Mouse (Mus musculus): ENCODE results near the gene Ints5. TPM values are rescaled to one million over a fixed set of nuclear protein-coding genes. Genes with fewer than 3 reads are reported as not detected.

Gene Ints5
- polyA plus RNA-seq, 1 experiment from 2014 or later, result 47.3 TPM

DNA sequence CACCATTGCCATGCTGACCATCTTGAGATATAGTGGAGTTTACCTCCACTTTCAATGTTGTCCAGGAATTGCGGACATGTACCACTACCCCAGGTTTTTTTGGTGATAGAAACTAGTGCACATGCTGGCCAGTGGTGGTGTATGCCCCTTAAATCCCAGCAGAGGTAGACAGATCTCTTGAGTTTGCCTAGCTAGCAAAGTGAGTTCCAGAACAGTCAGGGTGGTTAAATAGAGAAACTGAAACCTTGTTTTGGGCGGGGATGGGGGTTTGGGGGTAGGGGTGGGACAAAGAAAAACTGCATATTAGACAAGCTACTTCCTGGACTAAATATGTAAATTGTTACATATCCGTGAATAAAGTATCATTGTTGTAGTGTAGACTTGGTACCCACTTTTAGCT is 26.2 kb downstream of the Ints5 start:
- H3K4me3 ChIP-seq, result no peak overlapping the region
- no peak overlapping the region for H3K9ac ChIP-seq
- peaks cover 13% of the 10 kb centered on the region for H3K4me1 ChIP-seq
- 95% methylated on average over 3 of the region's 3 CpGs for WGBS
- ATAC-seq (ENCODE audit: low FRiP score, low read depth), result no peak
- H3K27me3 ChIP-seq (replicated peaks), result no peaks in the 10 kb centered on the region
- no peak overlapping the region for H3K27ac ChIP-seq
- no peaks in the 10 kb centered on the region for H3K9me3 ChIP-seq
- H3K4me2 ChIP-seq (replicated peaks), result no peak overlapping the region
- peaks cover 34% of the 10 kb centered on the region for H3K36me3 ChIP-seq

DNA sequence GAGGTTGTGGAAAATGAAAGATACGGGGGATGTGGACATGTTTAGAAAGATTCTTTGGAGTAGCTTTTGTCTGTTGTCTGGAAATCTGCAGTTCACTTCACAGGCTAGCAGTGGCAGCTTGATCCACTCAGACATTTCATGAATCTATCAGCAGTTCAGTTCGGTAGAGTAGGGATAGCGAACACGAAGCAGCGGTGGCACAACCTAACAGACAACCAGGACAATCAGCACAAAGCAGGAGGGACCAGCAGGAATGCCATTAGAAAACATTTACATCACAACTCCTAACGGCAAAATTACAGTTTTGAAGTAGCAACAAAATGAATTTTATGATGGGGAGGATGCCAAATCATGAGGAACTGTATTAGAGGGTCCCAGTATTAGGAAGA is 26.9 kb downstream of the Ints5 start:
- H3K36me3 ChIP-seq, result peaks cover 28% of the 10 kb centered on the region
- H3K27ac ChIP-seq, result 0 out of 2 replicates have a peak overlapping the region, but pooled peaks have one; percentile 75
- ATAC-seq (ENCODE audit: low FRiP score, low read depth), result no peak
- H3K27me3 ChIP-seq (replicated peaks), result no peaks in the 10 kb centered on the region
- peak overlapping the region; percentile 83 for H3K4me3 ChIP-seq
- peaks cover 13% of the 10 kb centered on the region for H3K4me1 ChIP-seq
- H3K4me2 ChIP-seq (replicated peaks), result peak overlapping the region; percentile 71
- H3K9ac ChIP-seq, result no peak overlapping the region; the same call in 1 of the 2 replicates
- WGBS, result 54% methylated on average over 6 of the region's 6 CpGs
- no peaks in the 10 kb centered on the region for H3K9me3 ChIP-seq

DNA sequence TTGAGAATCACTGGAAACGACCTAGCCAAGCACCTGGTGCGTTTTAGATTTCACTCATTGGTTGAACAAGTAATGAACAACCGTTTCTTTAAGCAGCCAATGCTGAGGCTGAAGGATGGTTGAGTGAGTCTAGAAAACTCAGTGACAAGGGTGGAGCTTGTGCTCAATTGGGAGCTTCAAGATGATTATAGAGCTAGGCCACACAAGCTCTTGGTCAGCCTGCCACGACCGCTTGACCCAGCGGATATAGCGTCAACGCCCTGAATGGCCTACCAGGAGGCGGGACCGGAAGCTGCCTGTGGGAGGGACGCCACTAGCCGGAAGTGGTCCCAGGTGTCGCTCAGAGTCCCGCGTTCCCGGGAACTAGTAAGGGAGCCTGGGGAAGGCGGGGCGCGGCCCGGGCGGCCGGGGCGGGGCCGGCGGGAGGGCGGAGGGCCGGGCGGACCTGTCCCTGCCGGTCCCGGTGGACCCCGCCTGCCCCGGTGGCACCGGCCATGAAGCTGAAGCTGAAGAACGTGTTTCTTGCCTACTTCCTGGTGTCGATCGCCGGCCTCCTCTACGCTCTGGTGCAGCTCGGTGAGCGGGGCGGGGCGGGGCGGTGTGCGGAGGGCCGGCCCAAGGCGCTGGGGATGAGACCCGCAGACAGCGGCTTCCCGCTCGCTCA is 27.4 kb downstream of the Ints5 start, which contains the start of gene B3gat3:
Gene B3gat3 (plus strand): TSS at position 302 of the 664 bp plus-strand sequence.
- H3K4me3 ChIP-seq, result peak within 1 kb of the TSS; percentile 83

DNA sequence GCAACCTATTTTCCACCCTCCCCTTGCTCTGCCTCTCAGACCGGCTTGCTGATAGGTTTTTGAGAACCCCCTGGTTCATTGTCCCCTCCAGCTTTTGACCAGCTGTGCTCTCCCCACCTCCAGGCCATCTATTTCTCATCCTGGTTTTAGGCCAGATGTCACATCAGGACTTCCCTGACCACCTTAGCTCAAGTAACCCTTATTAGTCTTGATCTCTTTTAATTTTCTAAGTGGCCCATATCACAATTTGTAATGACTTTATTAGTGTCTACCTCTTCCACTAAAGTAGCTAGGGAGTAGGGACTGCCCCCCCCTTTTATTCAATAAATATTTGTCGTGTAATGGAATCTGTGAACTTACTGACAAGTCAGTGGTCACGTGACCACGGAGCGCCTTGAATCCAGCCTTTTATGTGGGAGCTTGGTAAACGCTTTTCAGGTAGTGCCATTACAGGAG is 28.1 kb downstream of the Ints5 start:
- H3K9me3 ChIP-seq, result no peaks in the 10 kb centered on the region
- peaks cover 21% of the 10 kb centered on the region for H3K36me3 ChIP-seq
- ATAC-seq (ENCODE audit: low FRiP score, low read depth), result no peak
- H3K4me3 ChIP-seq, result peak overlapping the region; percentile 83
- WGBS, result 4% methylated on average over 6 of the region's 6 CpGs
- H3K9ac ChIP-seq, result peak overlapping the region; percentile 81
- H3K27ac ChIP-seq, result peak overlapping the region; percentile 75
- H3K27me3 ChIP-seq (replicated peaks), result no peaks in the 10 kb centered on the region
- H3K4me2 ChIP-seq (replicated peaks), result peak overlapping the region; percentile 71
- H3K4me1 ChIP-seq, result peaks cover 13% of the 10 kb centered on the region

More for the DNA sequence above, 27.4 kb downstream of the Ints5 start, which contains the start of gene B3gat3:
- WGBS, result 2% methylated on average over 50 of the region's 50 CpGs
- Histone ChIP-seq H3K9me3 (no peaks in the 10 kb centered on the region), H3K27ac (peak within 1 kb of the TSS; percentile 75), H3K36me3 (peaks cover 22% of the 10 kb centered on the region), H3K9ac (peak within 1 kb of the TSS; percentile 81), H3K4me2 (replicated peaks) (peak within 1 kb of the TSS; percentile 71), H3K4me1 (peaks cover 13% of the 10 kb centered on the region), H3K27me3 (replicated peaks) (no peaks in the 10 kb centered on the region)
- ATAC-seq (ENCODE audit: low FRiP score, low read depth), result peak; percentile 97

DNA sequence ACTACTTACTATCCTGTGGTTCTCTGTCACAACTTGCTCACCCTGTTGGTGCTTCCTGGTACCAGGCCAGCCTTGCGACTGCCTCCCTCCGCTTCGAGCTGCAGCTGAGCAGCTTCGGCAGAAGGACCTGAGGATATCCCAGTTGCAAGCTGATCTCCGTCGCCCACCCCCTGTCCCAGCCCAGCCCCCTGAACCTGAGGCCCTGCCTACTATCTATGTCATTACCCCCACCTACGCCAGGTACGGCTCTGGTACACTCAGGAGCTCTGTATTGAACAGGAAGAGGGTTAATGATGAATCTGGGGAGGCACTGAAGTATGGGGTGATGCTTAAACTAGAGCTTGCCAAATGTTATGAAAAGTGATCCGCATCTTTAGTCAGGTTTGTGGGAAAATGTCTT is 28.9 kb downstream of the Ints5 start:
- no peaks in the 10 kb centered on the region for H3K9me3 ChIP-seq
- H3K27me3 ChIP-seq (replicated peaks), result no peaks in the 10 kb centered on the region
- H3K36me3 ChIP-seq, result peaks cover 21% of the 10 kb centered on the region
- peaks cover 13% of the 10 kb centered on the region for H3K4me1 ChIP-seq
- 0 out of 2 replicates have a peak overlapping the region, but pooled peaks have one; percentile 3 for H3K4me3 ChIP-seq
- H3K4me2 ChIP-seq (replicated peaks), result peak overlapping the region; percentile 71
- no peak overlapping the region for H3K27ac ChIP-seq
- 0 out of 2 replicates have a peak overlapping the region, but pooled peaks have one; percentile 81 for H3K9ac ChIP-seq
- no peak for ATAC-seq (ENCODE audit: low FRiP score, low read depth)
- WGBS, result 86% methylated on average over 9 of the region's 9 CpGs

DNA sequence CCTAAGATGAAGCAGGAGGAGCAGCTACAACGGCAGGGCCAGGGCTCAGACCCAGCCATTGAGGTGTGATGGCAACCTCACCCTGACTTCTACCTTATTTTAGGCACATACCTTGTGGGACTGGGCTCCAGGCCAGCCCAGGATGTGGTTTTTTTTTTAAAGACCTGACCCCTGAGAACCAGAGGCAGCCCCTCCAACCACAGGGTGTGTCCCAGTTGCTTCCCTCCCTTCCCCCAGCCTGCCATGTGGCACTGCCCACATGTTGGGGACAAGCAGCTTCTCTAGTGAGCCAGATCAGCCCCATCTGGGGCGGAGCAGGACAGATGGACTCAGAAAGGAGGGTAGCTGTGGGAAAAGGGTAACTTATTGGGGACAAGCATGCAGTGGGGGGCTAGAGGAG is 34.0 kb downstream of the Ints5 start:
- Histone ChIP-seq H3K9ac (no peak overlapping the region), H3K4me3 (no peak overlapping the region), H3K9me3 (no peaks in the 10 kb centered on the region), H3K27me3 (replicated peaks) (no peaks in the 10 kb centered on the region), H3K4me1 (peaks cover 21% of the 10 kb centered on the region), H3K4me2 (replicated peaks) (no peak overlapping the region), H3K27ac (no peak overlapping the region), H3K36me3 (peaks cover 28% of the 10 kb centered on the region)
- WGBS, result 84% methylated on average over 2 of the region's 2 CpGs
- ATAC-seq (ENCODE audit: low FRiP score, low read depth), result no peak

DNA sequence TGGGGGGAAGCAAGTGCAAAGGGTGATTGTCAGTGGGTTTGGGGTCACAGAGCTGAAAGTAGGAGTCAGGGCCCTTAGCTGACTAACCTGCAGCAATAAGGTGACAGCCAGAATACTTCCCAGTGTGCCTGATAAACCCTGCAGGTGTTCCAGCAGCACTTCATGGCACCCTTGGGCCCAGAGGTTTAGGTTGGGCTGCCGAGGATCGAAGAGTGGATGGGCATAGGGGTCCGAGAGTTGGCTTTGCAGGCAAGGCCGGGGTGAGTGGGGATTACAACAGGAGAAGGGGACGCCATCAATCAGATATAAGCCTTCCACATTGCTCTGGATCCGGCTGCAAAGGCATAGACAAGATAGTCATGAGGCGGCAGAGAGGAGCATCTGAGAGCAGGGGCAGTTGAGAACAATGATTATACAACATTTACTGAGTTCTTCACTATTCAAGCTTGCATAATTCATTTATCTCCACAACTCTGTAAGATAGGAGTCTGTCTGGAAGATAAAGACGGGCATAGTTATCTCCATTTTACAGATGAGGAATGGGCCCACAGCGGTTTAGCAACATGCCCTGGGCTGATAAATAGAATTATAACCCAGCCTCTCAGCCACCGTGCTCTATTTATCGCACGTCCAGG is 35.2 kb downstream of the Ints5 start:
- WGBS, result 91% methylated on average over 12 of the region's 12 CpGs

DNA sequence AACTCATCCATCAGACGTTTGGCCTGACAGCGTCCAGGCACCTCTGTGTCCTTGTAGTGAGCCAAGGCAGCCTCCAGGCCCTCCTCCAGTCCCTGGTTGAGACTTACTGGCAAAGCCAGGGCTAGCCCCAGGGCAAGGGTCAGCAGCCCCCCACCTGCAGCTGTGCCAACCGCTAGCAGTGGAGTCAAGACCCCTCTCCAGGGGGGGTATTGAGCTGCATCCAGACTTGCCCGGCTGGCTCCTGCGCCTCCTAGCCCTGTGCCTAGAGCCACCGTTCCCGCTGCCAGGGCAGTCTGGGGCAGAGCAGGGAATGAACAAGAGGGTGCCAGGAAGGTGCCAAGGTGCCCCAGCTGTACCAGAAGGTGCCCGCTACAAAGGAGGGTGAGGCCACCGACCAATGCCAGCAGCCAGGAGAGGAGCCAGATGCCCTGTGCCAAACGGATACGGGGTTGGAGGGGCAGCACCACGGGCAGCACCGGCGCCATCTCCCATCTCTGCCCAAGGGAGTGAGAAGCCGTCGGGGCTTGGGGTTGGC is 36.0 kb downstream of the Ints5 start:
- peak overlapping the region; percentile 84 for H3K4me2 ChIP-seq (replicated peaks)
- H3K36me3 ChIP-seq, result peaks cover 31% of the 10 kb centered on the region
- no peaks in the 10 kb centered on the region for H3K27me3 ChIP-seq (replicated peaks)
- peak; percentile 31; the same call in 1 of the 2 replicates for ATAC-seq (ENCODE audit: low FRiP score, low read depth)
- H3K27ac ChIP-seq, result no peak overlapping the region
- H3K4me3 ChIP-seq, result peak overlapping the region; percentile 59
- WGBS, result 22% methylated on average over 16 of the region's 16 CpGs
- peaks cover 20% of the 10 kb centered on the region for H3K4me1 ChIP-seq
- 0 out of 2 replicates have a peak overlapping the region, but pooled peaks have one; percentile 72 for H3K9ac ChIP-seq
- no peaks in the 10 kb centered on the region for H3K9me3 ChIP-seq

More for the DNA sequence above, 35.2 kb downstream of the Ints5 start:
- Histone ChIP-seq H3K4me3 (no peak overlapping the region), H3K4me1 (peaks cover 20% of the 10 kb centered on the region), H3K36me3 (peaks cover 26% of the 10 kb centered on the region), H3K9me3 (no peaks in the 10 kb centered on the region), H3K9ac (no peak overlapping the region), H3K27me3 (replicated peaks) (no peaks in the 10 kb centered on the region), H3K4me2 (replicated peaks) (no peak overlapping the region), H3K27ac (no peak overlapping the region)
- no peak for ATAC-seq (ENCODE audit: low FRiP score, low read depth)

DNA sequence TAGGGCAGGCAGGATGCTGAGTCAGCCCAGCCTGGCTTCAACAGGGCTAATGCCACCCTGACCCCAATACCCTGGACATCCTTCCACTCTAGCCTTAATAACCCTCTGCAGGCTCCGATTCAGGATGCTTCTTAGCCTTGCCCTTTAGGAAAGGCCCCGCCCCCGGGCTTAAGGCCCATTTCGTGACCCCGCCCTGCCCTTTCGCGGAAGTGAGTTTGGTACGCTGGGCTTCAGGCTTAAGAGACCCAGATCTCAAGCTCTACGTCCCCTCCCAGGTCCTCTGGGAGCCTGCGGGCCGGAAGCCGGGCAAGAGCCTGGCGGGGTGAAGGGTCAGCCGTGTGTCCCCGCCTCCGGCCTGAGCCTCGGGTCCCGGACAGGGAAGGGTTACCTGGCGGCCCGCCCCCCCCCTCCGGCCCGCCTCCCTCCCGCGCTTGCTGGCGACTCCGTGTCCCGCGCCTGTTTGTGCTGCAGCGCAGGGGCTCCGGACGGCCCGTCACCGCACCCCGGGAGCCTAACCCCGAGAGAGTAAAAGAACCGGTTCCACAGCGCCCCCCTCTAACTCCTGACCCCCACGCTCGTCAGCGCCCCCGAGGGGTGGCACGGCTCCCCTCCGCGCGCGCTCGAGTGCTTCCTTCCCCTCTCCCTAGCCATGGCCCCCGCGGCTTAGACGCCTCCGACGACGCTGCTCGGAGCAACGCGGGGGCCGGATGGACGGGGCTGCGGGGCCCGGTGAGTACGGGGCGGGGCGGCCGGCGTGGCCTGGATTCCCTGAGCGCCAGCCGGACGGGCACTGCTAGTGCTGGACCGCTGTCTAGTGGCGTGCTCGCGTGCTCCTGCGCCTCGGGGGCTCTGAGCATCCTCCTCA is 36.7 kb downstream of the Ints5 start, which contains the start of the genes Rom1 and Eml3:
Gene Rom1 (minus strand): TSS at position 133 of the 865 bp plus-strand sequence.
Gene Eml3 (plus strand): TSS at position 329 of the 865 bp plus-strand sequence.
- peaks cover 34% of the 10 kb centered on the region for H3K36me3 ChIP-seq
- WGBS, result under 1% methylated on average over 70 of the region's 74 CpGs
- peak within 1 kb of the TSS; percentile 72 for H3K9ac ChIP-seq
- ATAC-seq (ENCODE audit: low FRiP score, low read depth), result peak; percentile 67
- no peak within 1 kb of the TSS for H3K27ac ChIP-seq
- H3K4me1 ChIP-seq, result peaks cover 20% of the 10 kb centered on the region
- no peaks in the 10 kb centered on the region for H3K27me3 ChIP-seq (replicated peaks)
- peak within 1 kb of the TSS; percentile 84 for H3K4me2 ChIP-seq (replicated peaks)
- no peaks in the 10 kb centered on the region for H3K9me3 ChIP-seq
- H3K4me3 ChIP-seq, result peak within 1 kb of the TSS; percentile 59

DNA sequence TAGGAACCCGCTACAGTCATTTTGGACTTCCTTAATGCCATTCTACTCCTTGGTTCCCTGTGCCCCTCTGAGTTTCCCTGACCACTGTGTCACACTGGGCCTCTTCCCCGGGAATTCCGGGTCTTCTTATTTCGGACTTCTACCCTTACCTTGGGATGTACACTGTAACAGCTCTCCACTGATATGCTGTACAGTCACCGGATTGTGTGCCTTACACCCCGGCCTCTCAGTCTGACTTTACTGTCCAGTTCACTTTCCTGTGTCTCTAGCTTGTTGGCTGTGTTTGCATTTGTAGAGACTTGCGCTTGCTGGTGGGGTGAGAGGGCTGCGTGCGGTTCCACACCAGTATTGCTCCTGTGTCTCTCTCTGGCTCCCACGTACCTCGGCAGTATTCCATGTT is 37.3 kb downstream of the Ints5 start:
- H3K27me3 ChIP-seq (replicated peaks), result no peaks in the 10 kb centered on the region
- peak overlapping the region; percentile 72 for H3K9ac ChIP-seq
- 16% methylated on average over 11 of the region's 11 CpGs for WGBS
- no peak overlapping the region for H3K27ac ChIP-seq
- peaks cover 20% of the 10 kb centered on the region for H3K4me1 ChIP-seq
- ATAC-seq (ENCODE audit: low FRiP score, low read depth), result peak; percentile 13; the same call in 1 of the 2 replicates
- H3K4me3 ChIP-seq, result peak overlapping the region; percentile 59
- peaks cover 34% of the 10 kb centered on the region for H3K36me3 ChIP-seq
- no peaks in the 10 kb centered on the region for H3K9me3 ChIP-seq
- H3K4me2 ChIP-seq (replicated peaks), result peak overlapping the region; percentile 84

DNA sequence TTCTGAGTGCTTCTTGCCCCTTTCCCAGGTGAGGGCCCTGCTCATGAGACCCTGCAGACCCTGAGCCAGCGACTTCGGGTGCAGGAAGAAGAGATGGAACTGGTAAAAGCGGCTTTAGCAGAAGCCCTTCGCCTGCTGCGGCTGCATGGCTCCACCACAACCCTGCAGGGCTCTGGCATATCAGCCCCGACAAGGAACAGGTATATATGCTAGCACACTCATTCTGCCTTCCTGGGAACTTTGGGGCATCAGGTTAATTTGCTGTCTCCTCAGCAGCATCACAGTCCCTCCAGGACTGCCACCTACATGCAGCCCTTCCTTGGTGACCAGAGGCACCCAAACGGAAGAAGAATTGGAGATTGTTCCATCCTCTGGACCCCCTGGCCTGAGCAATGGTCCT is 38.0 kb downstream of the Ints5 start:
- H3K36me3 ChIP-seq, result peaks cover 29% of the 10 kb centered on the region
- peak overlapping the region; percentile 84 for H3K4me2 ChIP-seq (replicated peaks)

More for the DNA sequence above, 38.0 kb downstream of the Ints5 start:
- Histone ChIP-seq H3K9ac (no peak overlapping the region), H3K27me3 (replicated peaks) (no peaks in the 10 kb centered on the region), H3K4me3 (no peak overlapping the region; the same call in 1 of the 2 replicates), H3K27ac (no peak overlapping the region), H3K4me1 (peaks cover 20% of the 10 kb centered on the region), H3K9me3 (no peaks in the 10 kb centered on the region)
- no peak for ATAC-seq (ENCODE audit: low FRiP score, low read depth)
- WGBS, result 84% methylated on average over 7 of the region's 7 CpGs
